Mouse (Mus musculus): Measurements from ENCODE around the gene Ssc4d. TPM values are rescaled to one million over a fixed set of nuclear protein-coding genes. Genes with fewer than 3 reads are reported as not detected.
A peak's percentile ranks its signal among the peaks of the same experiment; 100 is the strongest.

Gene Ssc4d
- total and polyA plus RNA-seq, 3 experiments: 1.9 to 2.9 (median 2.0) TPM

DNA sequence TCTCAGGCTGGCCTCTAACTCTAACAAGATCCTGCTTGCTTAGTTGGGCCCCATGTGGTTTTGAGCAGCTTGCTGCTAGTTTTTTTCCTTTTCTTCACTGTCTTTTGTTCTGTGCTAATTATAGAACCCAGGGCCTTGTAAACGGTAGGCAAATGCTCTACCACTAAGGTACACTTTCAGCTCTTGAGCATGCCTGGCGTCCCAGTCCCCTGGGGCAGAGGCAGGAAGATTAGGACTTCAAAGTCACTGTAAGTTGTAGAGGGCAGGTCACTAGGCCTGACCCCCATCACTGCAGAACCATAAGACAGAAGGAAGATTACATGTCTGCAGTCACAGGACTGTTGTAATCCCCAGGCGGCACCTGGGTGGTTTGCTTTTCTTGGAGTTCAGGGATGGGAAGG, 28.4 kb upstream of the Ssc4d start (continued):
- TF ChIP-seq SIN3A (IDR thresholded peaks at IDR 0.05; ENCODE audit: low read length) (peak; percentile 87), ZNF384 (IDR thresholded peaks at IDR 0.05; ENCODE audit: low read depth, low read length) (peak; percentile 94), ETS1 (conservative IDR thresholded peaks at IDR 0.05; ENCODE audit: low read depth, low read length) (peak; percentile 66; the same call in 1 of the 2 replicates), UBTF (IDR thresholded peaks at IDR 0.05; ENCODE audit: low read depth, low read length) (no peak), TCF12 (IDR thresholded peaks at IDR 0.05; ENCODE audit: low read depth, low read length) (peak; percentile 67; the same call in 1 of the 2 replicates), POLR2A (IDR thresholded peaks at IDR 0.05; ENCODE audit: low read depth, low read length) (no peak), USF2 (conservative IDR thresholded peaks at IDR 0.05; ENCODE audit: low read depth, low read length) (no peak), IRF4 (IDR thresholded peaks at IDR 0.05; ENCODE audit: low read depth, low read length) (no peak; the same call in none of the 2 replicates), HCFC1 (IDR thresholded peaks at IDR 0.05; ENCODE audit: low read depth, low read length) (no peak; the same call in 1 of the 2 replicates), MXI1 (IDR thresholded peaks at IDR 0.05; ENCODE audit: low read depth, low read length) (peak; percentile 76; the same call in 1 of the 2 replicates), ELF1 (IDR thresholded peaks at IDR 0.05; ENCODE audit: low read depth, low read length) (0 out of 2 replicates have a peak, but pooled peaks have one; percentile 35), JUN (IDR thresholded peaks at IDR 0.05; ENCODE audit: insufficient read depth, low read depth, low read length) (no peak; the same call in 1 of the 2 replicates), POLR2AphosphoS2 (IDR thresholded peaks at IDR 0.05; ENCODE audit: low read depth, low read length) (no peak), MAX (IDR thresholded peaks at IDR 0.05; ENCODE audit: low read length) (peak; percentile 70; the same call in 1 of the 2 replicates), ZMIZ1 (IDR thresholded peaks at IDR 0.05; ENCODE audit: low read depth, low read length) (no peak), ZKSCAN1 (IDR thresholded peaks at IDR 0.05; ENCODE audit: borderline replicate concordance, low read depth, low read length) (no peak), PAX5 (IDR thresholded peaks at IDR 0.05; ENCODE audit: low read length) (no peak)

DNA sequence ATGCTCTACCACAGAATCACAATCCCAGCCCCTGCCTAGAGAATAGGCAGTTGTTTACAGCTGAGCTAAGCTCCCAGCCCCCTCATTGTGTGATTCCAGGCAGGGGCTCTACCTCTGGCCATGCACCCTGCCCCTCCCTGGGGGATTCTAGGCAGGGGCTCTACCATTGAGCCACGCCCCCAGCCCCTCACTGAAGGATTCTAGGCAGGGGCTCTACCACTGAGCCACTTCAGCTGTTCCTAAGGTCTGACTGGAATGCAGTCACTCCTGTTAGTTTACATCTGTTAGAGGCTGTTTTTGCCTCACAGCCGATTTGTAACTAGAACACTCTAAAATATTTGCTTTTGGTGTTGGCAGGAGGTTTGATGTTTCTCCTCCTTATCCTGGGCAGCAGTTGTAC, 28.0 kb upstream of the Ssc4d start:
- peaks cover 14% of the 10 kb centered on the region for H3K79me2 ChIP-seq (replicated peaks; ENCODE audit: control insufficient read depth, extremely low read depth, insufficient read depth, poor library complexity, severe bottlenecking)
- DNase-seq (ENCODE audit: extremely low read depth): no peak
- H3K27ac ChIP-seq (ENCODE audit: insufficient read depth, low read depth): peak overlapping the region; percentile 84
- H3K4me3 ChIP-seq (replicated peaks in 1 of 3; ENCODE audit: low read depth in 2 of 3, low read length in 2 of 3, poor library complexity in 1 of 3): no peak overlapping the region
- H3K27me3 ChIP-seq (replicated peaks): no peaks in the 10 kb centered on the region
- peak overlapping the region; percentile 7 for H3K4me2 ChIP-seq (ENCODE audit: insufficient read depth, low read depth, poor library complexity, severe bottlenecking)
- peaks cover 18 to 50% of the 10 kb centered on the region in 2 experiments for H3K36me3 ChIP-seq (replicated peaks in 1 of 2; ENCODE audit: control insufficient read depth in 1 of 2, insufficient read depth in 1 of 2, low read length in 1 of 2)
- dilution Hi-C loops (cut with MboI; ENCODE audit: extremely low pct_ligation_motif_present, extremely low pct_unique_long_range_greater_than_20kb, low sequenced_read_pairs): no loop called here
- H3K9ac ChIP-seq (ENCODE audit: insufficient read depth, low read depth): no peak overlapping the region
- peaks cover 42 to 91% of the 10 kb centered on the region in 2 experiments for H3K4me1 ChIP-seq (ENCODE audit: control insufficient read depth in 1 of 2, insufficient read depth in 2 of 2)
- in situ Hi-C loops (cut with MboI; ENCODE audit: low pct_ligation_motif_present, low pct_unique_long_range_greater_than_20kb, low sequenced_read_pairs): no loop called here
- TF ChIP-seq MAZ (IDR thresholded peaks at IDR 0.05; ENCODE audit: low read depth, low read length) (no peak), NRF1 (IDR thresholded peaks at IDR 0.05; ENCODE audit: low read depth, low read length) (no peak), ETS1 (conservative IDR thresholded peaks at IDR 0.05; ENCODE audit: low read depth, low read length) (no peak), TCF12 (IDR thresholded peaks at IDR 0.05; ENCODE audit: low read depth, low read length) (no peak), CHD1 (IDR thresholded peaks at IDR 0.05; ENCODE audit: low read depth, low read length) (no peak), TBP (conservative IDR thresholded peaks at IDR 0.05; ENCODE audit: low read depth, low read length) (no peak)
- peaks cover 4% of the 10 kb centered on the region for H3K9me3 ChIP-seq (replicated peaks; ENCODE audit: low read length)
